Mouse (Mus musculus): Measurements from ENCODE around the gene Efhd2. TPM values are rescaled to one million over a fixed set of nuclear protein-coding genes. Genes with fewer than 3 reads are reported as not detected.

Efhd2 gene
- polyA plus RNA-seq, 1 experiment from 2014 or later, result 173 TPM

DNA sequence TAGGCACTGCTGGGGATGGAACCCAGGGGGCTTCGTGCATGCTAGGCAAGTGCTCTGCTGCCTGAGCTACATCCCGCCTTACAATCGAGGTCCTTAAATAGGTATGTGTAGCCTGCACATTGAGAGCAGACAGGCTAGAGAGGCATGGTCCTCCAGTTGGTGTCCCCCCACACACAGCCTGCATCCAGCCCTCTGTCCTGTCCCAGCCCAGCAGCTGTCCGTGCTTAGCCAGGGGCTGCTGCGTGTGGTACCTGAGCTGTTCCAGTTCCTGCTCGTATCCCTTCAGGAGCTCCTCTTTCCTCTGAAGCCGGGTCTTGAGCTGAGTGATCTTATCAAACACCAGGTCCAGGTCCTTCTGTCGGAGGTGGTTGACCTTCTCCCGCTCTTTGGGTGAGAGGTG lies 30.0 kb upstream of the Efhd2 start:
- H3K9ac ChIP-seq (ENCODE audit: low read depth, low read length), result no peak overlapping the region
- 79% methylated on average over 9 of the region's 9 CpGs for WGBS
- H3K27me3 ChIP-seq (replicated peaks; ENCODE audit: control insufficient read depth, insufficient read depth, low read length), result no peaks in the 10 kb centered on the region
- H3K27ac ChIP-seq (ENCODE audit: low read depth, low read length), result no peak overlapping the region
- H3K36me3 ChIP-seq (ENCODE audit: control insufficient read depth, insufficient read depth), result no peaks in the 10 kb centered on the region
- H3K9me3 ChIP-seq (ENCODE audit: control insufficient read depth), result no peaks in the 10 kb centered on the region
- no peak overlapping the region for H3K4me3 ChIP-seq (ENCODE audit: low read depth, low read length)
- H3K4me1 ChIP-seq (replicated peaks; ENCODE audit: control insufficient read depth, insufficient read depth, low read length), result no peaks in the 10 kb centered on the region
- TF ChIP-seq CTCF (IDR thresholded peaks at IDR 0.05; ENCODE audit: low read depth), result no peak
- no peak for ATAC-seq
- H3K4me2 ChIP-seq (replicated peaks; ENCODE audit: low read depth), result no peak overlapping the region

DNA sequence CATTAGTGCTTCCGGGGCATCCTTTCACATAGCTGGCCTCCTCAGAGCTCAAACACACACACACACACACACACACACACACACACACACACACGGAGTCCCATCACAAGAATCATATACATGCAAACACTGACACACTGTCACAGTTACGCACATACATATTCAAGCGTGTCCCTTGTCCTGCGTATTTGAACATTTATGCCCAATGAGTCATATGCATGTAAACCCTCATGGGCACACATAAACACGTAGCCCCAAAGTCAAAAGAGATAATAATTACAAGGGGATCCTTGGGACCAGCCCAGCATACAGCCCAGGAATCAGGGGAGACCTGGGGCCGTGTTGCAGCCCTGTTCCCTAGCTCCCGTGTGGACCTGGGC lies 27.7 kb upstream of the Efhd2 start:
- Histone ChIP-seq H3K4me1 (replicated peaks; ENCODE audit: control insufficient read depth, insufficient read depth, low read length) (no peaks in the 10 kb centered on the region), H3K4me2 (replicated peaks; ENCODE audit: low read depth) (no peak overlapping the region), H3K27ac (ENCODE audit: low read depth, low read length) (no peak overlapping the region), H3K9ac (ENCODE audit: low read depth, low read length) (no peak overlapping the region), H3K36me3 (ENCODE audit: control insufficient read depth, insufficient read depth) (no peaks in the 10 kb centered on the region), H3K27me3 (replicated peaks; ENCODE audit: control insufficient read depth, insufficient read depth, low read length) (no peaks in the 10 kb centered on the region), H3K9me3 (ENCODE audit: control insufficient read depth) (no peaks in the 10 kb centered on the region), H3K4me3 (ENCODE audit: low read depth, low read length) (no peak overlapping the region)
- 68% methylated on average over 8 of the region's 8 CpGs for WGBS
- ATAC-seq, result no peak
- no peak for TF ChIP-seq CTCF (IDR thresholded peaks at IDR 0.05; ENCODE audit: low read depth)

GRCm38 (mm10) chr4:141901711-141902478 lies 27.2 kb upstream of the Efhd2 start:
- Histone ChIP-seq H3K27ac (ENCODE audit: low read depth, low read length) (no peak overlapping the region), H3K36me3 (ENCODE audit: control insufficient read depth, insufficient read depth) (no peaks in the 10 kb centered on the region), H3K27me3 (replicated peaks; ENCODE audit: control insufficient read depth, insufficient read depth, low read length) (no peaks in the 10 kb centered on the region), H3K4me3 (ENCODE audit: low read depth, low read length) (no peak overlapping the region), H3K9me3 (ENCODE audit: control insufficient read depth) (no peaks in the 10 kb centered on the region), H3K4me2 (replicated peaks; ENCODE audit: low read depth) (no peak overlapping the region), H3K4me1 (replicated peaks; ENCODE audit: control insufficient read depth, insufficient read depth, low read length) (no peaks in the 10 kb centered on the region), H3K9ac (ENCODE audit: low read depth, low read length) (no peak overlapping the region)
- no peak for ATAC-seq
- 82% methylated on average over 17 of the region's 17 CpGs for WGBS
- no peak for TF ChIP-seq CTCF (IDR thresholded peaks at IDR 0.05; ENCODE audit: low read depth)

DNA sequence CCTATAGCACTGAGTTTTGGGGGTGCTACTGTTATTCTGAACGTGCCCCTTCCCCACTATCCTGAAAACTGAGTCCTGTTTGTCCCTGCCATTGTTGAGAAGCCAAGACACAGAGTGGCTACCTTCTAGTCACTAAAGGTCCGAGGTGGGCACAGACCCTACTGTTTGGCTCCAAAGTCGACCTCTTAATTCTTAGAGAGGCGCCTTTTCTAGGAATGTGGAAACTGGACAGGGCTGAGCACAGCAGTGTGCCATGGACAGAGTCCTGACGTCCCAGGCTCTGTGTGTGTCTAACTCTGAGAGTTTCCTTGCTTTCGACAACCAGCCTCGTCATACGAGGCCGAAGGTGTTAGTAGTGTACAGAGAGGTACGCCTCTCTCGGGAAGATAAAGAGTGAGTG lies 25.7 kb upstream of the Efhd2 start:
- ATAC-seq, result no peak
- H3K9me3 ChIP-seq (ENCODE audit: control insufficient read depth), result no peaks in the 10 kb centered on the region
- H3K4me2 ChIP-seq (replicated peaks; ENCODE audit: low read depth), result no peak overlapping the region
- no peaks in the 10 kb centered on the region for H3K27me3 ChIP-seq (replicated peaks; ENCODE audit: control insufficient read depth, insufficient read depth, low read length)
- WGBS, result 61% methylated on average over 11 of the region's 11 CpGs
- H3K4me3 ChIP-seq (ENCODE audit: low read depth, low read length), result no peak overlapping the region
- no peaks in the 10 kb centered on the region for H3K4me1 ChIP-seq (replicated peaks; ENCODE audit: control insufficient read depth, insufficient read depth, low read length)
- no peak overlapping the region for H3K27ac ChIP-seq (ENCODE audit: low read depth, low read length)
- no peaks in the 10 kb centered on the region for H3K36me3 ChIP-seq (ENCODE audit: control insufficient read depth, insufficient read depth)
- no peak for TF ChIP-seq CTCF (IDR thresholded peaks at IDR 0.05; ENCODE audit: low read depth)
- H3K9ac ChIP-seq (ENCODE audit: low read depth, low read length), result no peak overlapping the region

GRCm38 (mm10) chr4:141899936-141900335 lies 25.2 kb upstream of the Efhd2 start:
- Histone ChIP-seq H3K4me3 (ENCODE audit: low read depth, low read length) (no peak overlapping the region), H3K27ac (ENCODE audit: low read depth, low read length) (no peak overlapping the region), H3K36me3 (ENCODE audit: control insufficient read depth, insufficient read depth) (no peaks in the 10 kb centered on the region), H3K9me3 (ENCODE audit: control insufficient read depth) (no peaks in the 10 kb centered on the region), H3K27me3 (replicated peaks; ENCODE audit: control insufficient read depth, insufficient read depth, low read length) (no peaks in the 10 kb centered on the region), H3K4me1 (replicated peaks; ENCODE audit: control insufficient read depth, insufficient read depth, low read length) (no peaks in the 10 kb centered on the region), H3K4me2 (replicated peaks; ENCODE audit: low read depth) (no peak overlapping the region), H3K9ac (ENCODE audit: low read depth, low read length) (no peak overlapping the region)
- no peak for ATAC-seq
- TF ChIP-seq CTCF (IDR thresholded peaks at IDR 0.05; ENCODE audit: low read depth), result no peak
- WGBS, result 40% methylated on average over 8 of the region's 8 CpGs

- H3K27me3 ChIP-seq (replicated peaks; ENCODE audit: control insufficient read depth, insufficient read depth, low read length), result no peaks in the 10 kb centered on the region
- no peaks in the 10 kb centered on the region for H3K4me1 ChIP-seq (replicated peaks; ENCODE audit: control insufficient read depth, insufficient read depth, low read length)
- H3K4me3 ChIP-seq (ENCODE audit: low read depth, low read length), result no peak overlapping the region
- no peaks in the 10 kb centered on the region for H3K36me3 ChIP-seq (ENCODE audit: control insufficient read depth, insufficient read depth)
- H3K27ac ChIP-seq (ENCODE audit: low read depth, low read length), result no peak overlapping the region
- 78% methylated on average over 8 of the region's 8 CpGs for WGBS
- ATAC-seq, result no peak
- no peak overlapping the region for H3K9ac ChIP-seq (ENCODE audit: low read depth, low read length)
- no peak for TF ChIP-seq CTCF (IDR thresholded peaks at IDR 0.05; ENCODE audit: low read depth)
- H3K9me3 ChIP-seq (ENCODE audit: control insufficient read depth), result no peaks in the 10 kb centered on the region
- no peak overlapping the region for H3K4me2 ChIP-seq (replicated peaks; ENCODE audit: low read depth)
Observed at GRCm38 (mm10) chr4:141898905-141899304, 24.2 kb upstream of the Efhd2 start.
